Mouse (Mus musculus): Measurements from ENCODE around the gene Rilpl1. TPM values are rescaled to one million over a fixed set of nuclear protein-coding genes. Genes with fewer than 3 reads are reported as not detected.

Rilpl1 gene
- 1 to 10 TPM in 1 of 2 experiments, under 1 TPM in 1; 0.95 to 1.1 TPM for total RNA-seq (2023)

GRCm38 (mm10) chr5:124530655-124531582 is at the start of gene Rilpl1:
TSS of gene Rilpl1 (minus strand) at chr5:124531391.

DNA sequence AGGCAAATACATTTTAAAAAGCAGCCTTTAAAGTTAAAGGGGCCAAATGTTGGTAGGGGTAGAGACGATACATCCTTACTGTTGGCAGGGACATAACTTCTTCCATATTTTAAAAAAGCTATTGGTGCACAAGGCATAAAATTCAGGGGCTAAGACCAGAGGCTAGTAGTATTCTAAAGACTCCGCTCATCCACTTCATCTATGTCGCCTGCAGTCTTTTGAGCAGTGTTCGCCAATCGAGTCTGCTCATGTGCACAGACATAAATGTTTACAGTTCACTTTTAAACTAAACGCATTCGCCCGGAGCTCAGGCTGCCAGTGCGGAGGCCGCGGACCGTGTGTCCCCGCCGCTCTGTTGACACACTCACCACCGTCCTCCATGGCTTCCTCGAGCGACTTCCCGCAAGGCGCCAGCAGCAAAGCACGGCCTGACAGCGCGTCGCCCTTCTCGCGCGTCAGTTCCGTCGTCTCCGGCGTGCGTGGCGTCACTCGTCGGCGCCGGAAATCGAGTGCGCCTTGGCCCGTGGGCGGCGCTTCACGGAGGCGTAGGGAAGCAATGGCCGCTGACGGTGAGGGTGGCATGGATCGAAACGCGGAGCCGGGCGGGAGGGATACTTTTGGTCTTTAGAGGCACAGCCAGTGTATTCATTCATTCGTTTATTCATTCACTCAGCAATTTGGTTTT is 47.6 kb upstream of the Rilpl1 start, which contains the start of the genes Eif2b1 and Gtf2h3:
TSS of gene Eif2b1 (minus strand) at position 499 of the 685 bp plus-strand sequence.
TSS of gene Gtf2h3 (plus strand) at position 508 of the 685 bp plus-strand sequence.

GRCm38 (mm10) chr5:124552558-124553307 is 21.5 kb upstream of the Rilpl1 start, which contains the start of gene Ddx55:
TSS of gene Ddx55 (plus strand) at chr5:124552864.

DNA sequence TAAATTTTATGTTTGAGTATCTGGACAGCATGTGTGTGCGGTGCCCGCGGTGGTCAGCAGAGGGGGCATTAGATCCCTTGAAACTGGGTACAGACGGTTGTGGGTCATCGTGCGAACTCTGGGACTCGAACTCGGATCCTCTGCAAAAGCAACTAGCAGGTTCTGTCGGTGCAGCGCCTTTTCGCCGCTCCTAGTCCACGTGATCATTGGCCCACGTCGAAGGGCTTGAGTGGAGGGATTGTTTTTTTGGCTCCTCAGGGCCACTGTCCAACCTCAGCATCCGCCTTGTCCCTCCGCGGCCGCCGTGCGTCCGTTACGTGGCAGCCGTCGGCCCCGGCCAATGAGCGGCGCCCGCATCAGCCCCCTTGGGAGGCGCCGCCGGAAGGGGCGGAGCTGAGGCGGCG is 9.2 kb upstream of the Rilpl1 start, which contains the start of gene Tmed2:
TSS of gene Tmed2 (plus strand) at position 313 of the 404 bp plus-strand sequence.

GRCm38 (mm10) chr5:124482966-124483654 is 48.1 kb downstream of the Rilpl1 start, which contains the start of gene Snrnp35:
TSS of gene Snrnp35 (plus strand) at chr5:124483134.

Other genes with a start within 250 kb of the Rilpl1 start
- gene Mphosph9, start 203.4 kb downstream of the Rilpl1 start, total RNA-seq (2023) = 10 to 100 TPM in 1 of 2 experiments, 1 to 10 TPM in 1; 9.7 to 12.5 TPM
- gene 2810006K23Rik, start 203.3 kb downstream of the Rilpl1 start, total RNA-seq (2023) = 1 to 10 TPM; 4.1 to 4.2 TPM
- gene Cdk2ap1, start 168.3 kb downstream of the Rilpl1 start, total RNA-seq (2023) = 10 to 100 TPM; 90.4 to 99.7 TPM
- gene Sbno1, start 105.4 kb downstream of the Rilpl1 start, total RNA-seq (2023) = 100 to 1,000 TPM; 178 to 182 TPM
- 100 to 1,000 TPM; 176 to 192 TPM for gene Kmt5a, start 91.5 kb downstream of the Rilpl1 start, total RNA-seq (2023)
- 10 to 100 TPM; 83.6 to 90.9 TPM for gene Rilpl2, start 53.0 kb downstream of the Rilpl1 start, total RNA-seq (2023)
- 10 to 100 TPM; 13.6 to 14.7 TPM for gene Snrnp35, start 48.3 kb downstream of the Rilpl1 start, total RNA-seq (2023)
- 100 to 1,000 TPM; 157 to 168 TPM for gene Tmed2, start 9.3 kb upstream of the Rilpl1 start, total RNA-seq (2023)
- 10 to 100 TPM; 12.4 to 12.5 TPM for gene Ddx55, start 21.5 kb upstream of the Rilpl1 start, total RNA-seq (2023)
- 10 to 100 TPM; 16.6 to 21.5 TPM for gene Eif2b1, start 47.7 kb upstream of the Rilpl1 start, total RNA-seq (2023)
- gene Gtf2h3, start 47.7 kb upstream of the Rilpl1 start, total RNA-seq (2023) = 10 to 100 TPM in 1 of 2 experiments, 1 to 10 TPM in 1; 8.4 to 11.4 TPM
- gene Atp6v0a2, start 97.2 kb upstream of the Rilpl1 start, total RNA-seq (2023) = 10 to 100 TPM; 29.3 to 30.4 TPM
- gene Dnah10, start 193.7 kb upstream of the Rilpl1 start, total RNA-seq (2023) = not detected